Mouse (Mus musculus) heart, adult 2 months (tissue): ENCODE data around the gene Stat3.

Experiments
- CTCF ChIP-seq: fragments of 200-600 bp; IDR thresholded peaks from 2 replicates; pipeline ENCODE4 v1.8.1; 2022; ENCODE audit warnings: antibody characterized with exemption, mild to moderate bottlenecking, moderate library complexity
- EP300 ChIP-seq: fragments of 200-500 bp; IDR thresholded peaks from 2 replicates; pipeline ENCODE4 v1.6.1; 2011; ENCODE audit warnings: low read depth, low read length, control low read depth; ENCODE audit not compliant: insufficient read depth
- POLR2A ChIP-seq: fragments of 200-500 bp; IDR thresholded peaks from 2 replicates; pipeline ENCODE4 v1.6.1; 2011; ENCODE audit warnings: mild to moderate bottlenecking, low read depth, low read length, control low read depth; ENCODE audit not compliant: insufficient read depth

GRCm38 (mm10) chr11:100850038-100850777 is 89.1 kb downstream of the Stat3 start, which contains the start of gene Stat5b:
- TF ChIP-seq POLR2A (peak; percentile 41; the same call in 1 of the 2 replicates), CTCF (no peak), EP300 (no peak)
